Mouse (Mus musculus) heart, adult 8-10 months (tissue): ENCODE data around the gene Prkg1. TPM values are rescaled to one million over a fixed set of nuclear protein-coding genes. Genes with fewer than 3 reads are reported as not detected.

Experiments used
- DNase-seq: peaks from one replicate; pipeline ENCODE4 v3.0.0; 2022; ENCODE audit warnings: low spot score
- total RNA-seq, 4 experiments: library from RNA; stranded (reverse); gene quantifications; 2 replicates each; pipeline ENCODE4 v1.2.4; 2022

Gene Prkg1
- total RNA-seq, 4 experiments from 2014 or later, result 10.6 to 16.1 (median 12.2) TPM

DNA sequence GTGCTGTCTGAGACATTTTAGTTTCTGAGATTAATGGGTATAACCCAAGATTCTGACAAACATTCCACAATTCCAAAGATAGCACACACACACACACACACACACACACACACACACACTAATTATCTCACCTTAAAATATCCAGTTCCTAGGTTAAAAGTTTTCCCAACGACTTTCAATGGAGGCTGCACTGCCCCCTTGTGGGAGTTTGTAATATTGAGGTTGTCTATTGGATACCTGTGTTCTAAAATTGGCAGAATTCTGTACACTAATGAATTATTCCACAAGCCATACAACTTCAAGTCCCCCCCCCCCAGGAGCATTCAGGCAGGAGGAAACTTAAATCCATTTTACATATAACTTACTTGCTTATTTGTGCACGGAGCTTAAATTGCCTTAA lies 18.2 kb downstream of the Prkg1 start:
- DNase-seq, result no peak

DNA sequence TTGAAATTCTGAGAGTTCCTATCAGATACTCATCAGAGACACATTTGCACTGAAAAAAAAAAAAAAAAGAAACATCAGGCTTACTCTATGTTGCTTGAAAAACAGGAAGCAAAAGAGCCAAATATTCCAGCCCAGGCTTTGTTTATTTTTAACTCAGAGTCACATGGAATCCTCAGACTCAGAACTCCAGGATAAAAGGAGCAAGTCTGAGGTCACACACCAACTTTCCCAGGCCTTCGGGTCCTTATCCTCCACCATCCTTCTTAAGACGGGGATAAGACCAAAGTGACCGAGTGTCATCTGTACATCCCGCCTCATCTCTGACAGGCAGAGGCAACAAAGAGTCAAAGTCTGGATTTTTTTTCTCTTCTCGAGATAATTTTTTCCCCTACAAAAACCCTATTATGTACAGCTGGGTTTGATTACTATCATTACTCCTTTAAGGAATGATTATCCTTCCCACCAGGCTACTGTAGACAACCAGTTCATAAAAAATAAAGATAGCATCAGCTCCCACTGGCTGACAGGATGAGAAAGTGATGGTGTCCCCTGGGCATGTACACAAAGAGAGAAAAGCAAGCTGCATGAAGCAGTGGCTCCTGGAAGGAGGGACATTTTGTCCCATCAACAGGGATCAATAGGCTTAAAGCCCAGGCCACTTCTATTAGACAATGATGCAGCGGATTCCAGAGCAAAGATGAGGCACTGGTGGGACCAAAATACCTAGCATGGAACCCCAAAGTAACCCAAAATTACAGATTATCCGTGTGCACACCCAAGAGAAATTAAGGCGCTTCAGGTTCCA lies 21.4 kb downstream of the Prkg1 start:
- DNase-seq, result no peak

DNA sequence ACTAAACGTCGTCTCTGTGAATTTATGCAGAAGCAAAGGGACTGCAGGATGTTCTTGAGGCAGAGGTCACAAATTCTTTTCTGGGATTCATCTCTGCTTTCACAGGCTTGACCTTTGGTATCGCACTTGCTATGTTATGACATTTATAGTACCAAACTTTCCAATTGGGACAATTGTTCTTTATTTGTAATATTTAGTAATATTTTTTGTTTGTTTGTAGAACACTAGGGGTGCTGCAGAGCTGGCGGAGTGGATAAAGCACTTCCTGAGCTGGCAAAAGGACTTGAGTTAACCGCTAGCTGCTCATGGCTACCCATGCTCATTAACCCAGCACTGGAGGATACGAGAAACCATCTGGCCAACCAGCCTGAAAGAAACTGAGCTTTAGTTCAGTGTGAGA lies 49.9 kb downstream of the Prkg1 start:
- DNase-seq, result no peak

GRCm38 (mm10) chr19:31714418-31714817 lies 50.4 kb downstream of the Prkg1 start:
- DNase-seq, result peak; percentile 43

GRCm38 (mm10) chr19:31713321-31713720 lies 51.5 kb downstream of the Prkg1 start:
- DNase-seq, result no peak

GRCm38 (mm10) chr19:31710336-31710735 lies 54.5 kb downstream of the Prkg1 start:
- DNase-seq, result no peak

DNA sequence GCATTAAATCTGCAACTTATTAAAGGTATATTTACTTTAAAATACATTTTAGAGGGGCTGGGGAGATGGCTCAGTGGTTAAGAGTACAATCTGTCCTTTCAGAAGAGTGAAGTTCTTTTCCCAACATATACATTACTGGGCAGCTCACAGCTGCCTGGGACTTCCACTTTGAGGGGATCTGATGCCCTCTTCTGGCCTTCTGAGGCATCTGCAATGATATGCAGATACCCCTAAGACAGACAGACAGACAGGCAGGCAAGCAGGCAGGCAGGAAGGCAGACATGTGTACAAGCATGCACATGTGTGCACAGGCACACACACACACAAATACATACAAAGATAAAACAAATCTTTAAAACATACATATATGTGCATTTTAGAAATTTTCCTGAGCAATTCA lies 60.8 kb downstream of the Prkg1 start:
- DNase-seq, result no peak

DNA sequence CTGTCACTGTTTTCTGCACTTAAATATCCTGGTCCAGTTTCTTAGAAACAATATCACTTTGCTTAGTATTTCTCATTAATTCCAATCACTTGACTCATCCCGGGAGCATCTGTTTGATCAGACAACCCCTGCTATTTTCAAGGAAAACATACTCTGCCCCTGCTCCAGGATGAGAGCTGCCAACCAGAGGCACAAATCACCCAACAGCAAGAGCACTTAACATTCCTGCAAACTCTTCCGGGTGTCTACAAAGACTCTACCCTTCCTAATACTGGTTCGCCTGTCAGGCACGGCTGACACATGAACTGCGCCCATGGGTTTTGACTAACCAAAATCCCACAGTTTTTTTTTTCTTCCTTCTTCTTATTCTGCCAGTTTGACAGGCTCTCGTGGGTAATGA lies 65.9 kb downstream of the Prkg1 start:
- no peak for DNase-seq

DNA sequence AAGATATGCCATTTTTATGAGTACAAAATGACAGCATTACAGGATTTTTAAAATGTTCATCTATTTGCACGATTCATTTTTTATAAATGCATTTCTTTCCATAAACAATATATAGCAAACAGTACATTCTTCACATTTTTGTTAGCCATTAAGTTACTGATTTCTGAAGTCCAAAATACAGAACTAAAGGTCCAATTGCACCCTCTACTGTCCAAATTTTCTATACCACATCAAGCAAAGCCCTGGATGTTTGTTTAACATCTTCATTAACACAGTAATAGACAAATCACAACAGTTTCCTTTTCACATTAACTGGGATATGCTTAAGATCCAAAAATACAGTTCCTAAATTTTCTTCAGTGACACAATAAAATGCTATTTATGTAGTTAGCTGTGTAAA lies 84.0 kb downstream of the Prkg1 start:
- DNase-seq, result no peak

DNA sequence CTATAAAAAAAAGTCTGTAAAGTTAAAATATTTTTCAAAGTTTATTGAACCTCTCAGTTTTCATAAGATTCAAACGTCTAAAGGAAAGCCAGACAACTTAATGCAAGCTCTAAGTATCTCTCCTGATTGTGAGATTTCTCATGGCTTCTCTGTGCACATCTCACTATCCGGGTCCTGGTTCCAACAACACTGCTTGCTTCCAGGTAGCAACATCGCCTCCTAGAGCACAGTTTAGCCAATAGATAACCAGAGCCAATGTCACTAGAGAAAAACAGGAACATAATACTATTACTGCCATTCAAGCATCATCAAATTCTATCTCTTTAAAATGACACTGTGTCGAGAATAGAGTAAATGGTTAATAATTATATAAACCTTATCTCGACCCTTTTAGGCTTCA lies 86.5 kb downstream of the Prkg1 start:
- DNase-seq, result no peak

DNA sequence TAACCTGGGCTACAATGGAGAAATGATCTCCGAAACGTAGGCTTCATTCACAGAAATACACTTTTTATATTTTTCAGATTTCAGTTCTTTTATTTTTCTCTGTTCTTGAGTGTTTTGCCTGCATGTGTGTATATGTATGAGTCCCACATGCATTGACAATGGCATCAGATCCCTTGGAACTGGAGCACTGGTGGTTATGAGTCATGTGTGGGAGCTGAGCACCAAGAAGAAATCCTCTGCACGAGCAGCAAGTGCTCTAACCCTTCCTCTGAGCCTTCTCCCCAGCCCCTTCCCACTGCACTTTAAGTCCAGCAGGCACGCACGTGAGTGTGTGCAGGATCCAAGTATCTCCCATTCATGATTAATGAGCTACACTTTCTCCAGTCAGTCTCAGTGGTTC lies 93.1 kb downstream of the Prkg1 start:
- no peak for DNase-seq

DNA sequence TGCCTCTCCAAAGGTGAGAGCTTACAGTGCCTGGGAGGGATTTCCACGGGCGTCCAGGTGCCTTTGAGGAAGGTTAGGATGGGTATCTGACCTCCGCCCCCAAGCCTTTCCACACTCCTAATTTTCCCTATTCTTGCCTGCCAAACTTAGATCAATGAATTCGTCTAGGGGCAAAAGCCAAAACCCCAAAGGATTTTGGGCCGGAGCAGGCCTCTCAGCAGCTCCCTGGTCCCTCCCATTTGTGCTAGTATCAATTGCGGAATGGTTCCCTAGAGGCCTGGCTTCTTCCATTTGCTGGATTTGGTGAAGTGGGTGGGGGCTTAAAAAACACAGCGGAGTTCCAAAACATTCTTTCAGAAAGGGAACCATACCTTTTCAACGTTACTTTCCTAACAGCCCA lies 99.8 kb downstream of the Prkg1 start:
- DNase-seq, result peak; percentile 7

DNA sequence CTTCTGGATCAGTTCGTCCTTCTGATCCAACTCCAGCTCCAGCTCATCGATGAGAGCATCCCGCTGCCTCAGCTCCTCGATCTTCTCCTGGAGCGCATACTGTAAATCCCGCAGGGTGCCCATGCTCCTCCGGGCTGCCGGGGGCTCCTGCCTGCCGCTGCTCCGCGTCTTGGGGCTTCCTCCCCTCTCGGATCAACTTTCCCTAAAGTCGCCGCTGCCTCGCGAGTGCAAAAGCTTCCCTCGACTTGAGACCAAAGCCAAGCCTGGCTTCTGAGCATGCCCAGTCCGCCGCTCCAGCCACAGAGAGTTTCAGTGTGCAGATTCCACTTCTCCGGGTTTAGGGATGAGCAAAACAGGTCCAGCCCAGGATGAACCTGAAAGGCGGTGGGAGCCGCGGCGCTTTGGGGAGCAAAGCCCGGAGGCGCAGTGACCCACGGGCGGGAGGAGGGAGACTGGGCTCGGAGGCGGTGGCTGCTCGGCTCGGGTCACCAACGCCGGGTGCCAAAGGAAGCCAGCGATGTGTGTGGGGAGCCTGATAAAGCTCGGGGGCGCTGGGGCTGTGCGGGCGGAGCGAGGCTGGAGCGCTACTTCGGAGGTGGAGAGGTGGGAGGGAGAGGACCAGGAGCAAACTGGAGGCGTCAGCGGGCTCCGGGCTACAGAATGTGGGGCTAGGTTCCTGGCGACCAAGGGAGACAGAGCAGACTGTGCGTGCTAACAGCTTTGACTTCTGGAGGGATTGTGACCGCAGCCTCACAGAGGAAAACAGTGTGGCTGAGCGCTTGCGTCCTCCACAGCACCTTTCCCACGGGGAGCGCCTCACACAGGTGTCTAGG lies 100.5 kb downstream of the Prkg1 start:
- peak; percentile 16 for DNase-seq

DNA sequence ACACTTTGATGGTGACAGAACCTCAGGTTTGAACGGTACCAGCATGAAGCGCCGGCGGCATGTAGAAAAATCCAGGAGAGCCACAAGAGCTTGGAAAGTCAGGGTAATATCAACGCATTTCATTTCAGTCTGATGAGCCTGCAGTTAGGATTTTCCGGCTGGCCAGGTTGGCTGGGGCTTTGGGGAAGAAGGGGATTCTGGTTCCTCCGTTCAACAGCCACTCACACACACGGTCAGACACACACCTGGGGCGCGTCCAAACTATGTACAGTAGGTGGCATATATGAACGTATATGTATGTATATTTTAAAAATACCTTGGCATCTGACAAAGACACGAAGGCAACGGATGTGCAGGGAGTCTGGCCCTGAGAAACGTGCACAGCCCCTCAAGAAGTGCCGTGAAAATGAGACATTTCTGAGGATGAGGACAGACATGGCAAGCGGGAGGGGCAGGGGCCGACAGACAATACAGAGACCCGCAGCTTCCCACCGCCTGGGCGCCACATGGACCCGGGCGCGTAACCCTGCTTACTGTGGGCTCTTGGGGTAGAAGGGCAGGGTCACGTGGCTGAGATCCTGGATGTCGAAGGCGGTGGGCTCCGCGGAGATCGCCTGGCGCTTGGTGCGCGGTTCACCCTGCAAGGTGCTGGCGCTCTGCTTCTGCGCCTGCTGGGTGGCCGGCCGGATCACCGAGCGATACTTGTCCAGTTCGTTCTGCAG lies 101.2 kb downstream of the Prkg1 start:
- DNase-seq, result no peak

- no peak for DNase-seq
Measured at GRCm38 (mm10) chr19:31662802-31663201, 102.0 kb downstream of the Prkg1 start.

DNA sequence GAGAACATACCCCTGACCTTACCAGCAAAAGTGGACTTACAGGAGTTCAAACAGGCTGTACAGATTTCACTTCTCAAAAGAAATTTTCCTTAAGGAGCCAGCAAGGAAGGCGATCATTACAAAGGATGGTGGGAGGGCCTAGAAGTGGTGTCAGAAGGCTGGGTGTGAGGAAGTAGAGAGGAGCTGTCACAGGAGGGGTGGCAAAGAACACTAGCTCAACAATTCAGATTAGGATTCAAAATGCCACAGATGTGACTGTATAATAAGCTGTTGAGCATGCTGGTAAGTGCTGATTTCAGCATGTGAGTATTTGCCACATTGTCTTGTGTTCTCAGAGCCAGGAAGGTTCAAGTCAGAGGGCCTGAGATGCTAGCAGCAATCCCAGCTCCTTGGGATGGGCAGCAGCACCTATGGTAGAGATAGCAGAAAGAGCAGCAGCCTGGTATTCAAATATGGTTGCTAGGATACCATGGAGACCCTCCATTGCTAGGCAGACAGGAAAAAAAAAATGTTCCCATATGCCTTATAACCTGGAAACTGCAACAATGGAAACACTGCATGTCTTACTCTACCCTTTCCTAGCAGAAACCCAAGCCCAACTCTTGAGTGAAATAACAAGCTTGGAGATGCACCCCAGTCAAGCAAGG lies 106.0 kb downstream of the Prkg1 start:
- DNase-seq, result no peak

- no peak for DNase-seq
Measured at GRCm38 (mm10) chr19:31656256-31656655, 108.6 kb downstream of the Prkg1 start.

GRCm38 (mm10) chr19:31655826-31656225 lies 109.0 kb downstream of the Prkg1 start:
- no peak for DNase-seq

GRCm38 (mm10) chr19:31654022-31654421 lies 110.8 kb downstream of the Prkg1 start:
- no peak for DNase-seq

DNA sequence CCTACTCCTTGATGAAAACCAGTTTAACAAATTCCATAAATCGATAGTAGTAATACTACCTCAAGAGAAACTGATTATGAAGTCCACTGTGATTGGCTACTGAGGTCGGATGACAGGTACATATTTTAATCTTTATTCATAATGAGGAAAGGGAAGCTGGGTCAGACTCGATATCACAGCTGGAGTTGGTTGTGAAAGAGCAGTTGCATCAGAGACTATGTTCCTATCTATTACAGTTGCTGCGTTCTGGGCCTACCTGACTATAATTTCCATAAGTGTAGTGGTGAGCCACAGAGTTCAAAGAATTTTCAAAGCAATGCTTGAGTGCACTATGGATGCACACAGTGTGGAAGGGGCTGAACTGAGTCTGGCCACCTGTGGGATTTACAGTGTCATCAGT lies 114.4 kb downstream of the Prkg1 start:
- DNase-seq, result no peak

- peak; percentile 15 for DNase-seq
Measured at GRCm38 (mm10) chr19:31647492-31647891, 117.3 kb downstream of the Prkg1 start.
